Comparison of ENCODE assay signal across 14 mouse cellular contexts in genomic region chr19:16009111-16009510, GRCm38 (mm10).
"Had no signal": no experiment of that assay in that cellular context is flagged by ENCODE, and none has a peak within 500 bp of the region (broad histone marks: within the 10 kb centered on the region; RNA-seq: fewer than 3 reads in every experiment).

No protein-coding gene starts in this region.

- H3K9ac ChIP-seq: kidney, embryonic 15.5 days; liver, embryonic 13.5 days had no signal

- H3K36me3 ChIP-seq: kidney, embryonic 15.5 days; liver, embryonic 13.5 days had no signal

- H3K27me3 ChIP-seq: kidney, embryonic 15.5 days; liver, embryonic 13.5 days had no signal

- H3K4me2 ChIP-seq: kidney, embryonic 15.5 days; liver, embryonic 13.5 days had no signal

- H3K4me3 ChIP-seq: kidney, embryonic 15.5 days; left cerebral cortex, adult 2 months; liver, embryonic 13.5 days; myocyte had no signal

- H3K9me3 ChIP-seq: kidney, embryonic 15.5 days; liver, embryonic 13.5 days had no signal

- H3K4me1 ChIP-seq: kidney, embryonic 15.5 days; liver, embryonic 13.5 days had no signal

- DNase-seq: kidney, adult 11 months; kidney, adult 8-10 months; kidney, postnatal 10 days; kidney, postnatal 36 days; layer of hippocampus, postnatal 36 days; liver, embryonic 13.5 days; lung, adult 2 months; lung, postnatal 14 days; lung, postnatal 4 days; thymus, adult 18-20 months; thymus, postnatal 36 days had no signal

- H3K27ac ChIP-seq: kidney, embryonic 15.5 days; left cerebral cortex, adult 2 months; liver, embryonic 13.5 days had no signal
